ENCODE assay signal across 9 mouse cellular contexts in the genomic region with DNA sequence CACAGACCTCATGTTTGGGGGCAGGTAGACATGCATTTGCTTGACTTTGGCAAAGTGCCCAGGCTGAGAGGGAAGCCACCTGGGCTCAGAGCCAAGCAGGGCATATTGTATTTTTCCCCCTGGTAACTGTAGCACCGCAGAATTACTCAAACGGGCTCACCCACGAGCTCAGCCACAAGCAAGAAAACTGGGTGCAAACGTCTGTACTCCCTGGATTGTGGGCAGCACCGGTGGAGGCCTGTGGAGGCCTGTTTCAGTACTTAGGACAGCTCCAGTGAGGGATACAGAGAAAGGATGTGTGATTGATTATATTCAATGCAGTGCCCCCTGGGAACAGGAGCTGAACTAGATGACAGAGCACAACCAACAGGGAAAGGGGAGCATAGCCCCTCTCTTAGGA.
DNase-seq lines count a peak whose midpoint lies in the region; ATAC-seq and TF ChIP-seq lines count a peak whose summit lies in the region.
"Had no signal": no experiment of that assay in that cellular context is flagged by ENCODE, and none has a peak within 500 bp of the region (broad histone marks: within the 10 kb centered on the region; RNA-seq: fewer than 3 reads in every experiment).

No protein-coding gene starts in this region.

- WGBS in midbrain, embryonic 16.5 days: 11% methylated on average over 5 of the region's 5 CpGs

- H3K4me1 ChIP-seq in midbrain, embryonic 16.5 days (ENCODE audit: control insufficient read depth, insufficient read depth, low read length): 0 out of 2 replicates have a peak, but pooled peaks cover 8% of the 10 kb centered on the region
- H3K4me1 ChIP-seq: embryonic facial prominence, embryonic 15.5 days had no signal

- H3K27ac ChIP-seq in layer of hippocampus, adult 2 months: no peak overlapping the region
- H3K27ac ChIP-seq in midbrain, embryonic 16.5 days (ENCODE audit: low read length): no peak overlapping the region
- H3K27ac ChIP-seq: embryonic facial prominence, embryonic 15.5 days had no signal

- H3K36me3 ChIP-seq in midbrain, embryonic 16.5 days (ENCODE audit: control insufficient read depth, insufficient read depth, low read length): no peaks in the 10 kb centered on the region
- H3K36me3 ChIP-seq: embryonic facial prominence, embryonic 15.5 days had no signal

- ATAC-seq in midbrain, embryonic 16.5 days: peak; percentile 58; the same call in 1 of the 2 replicates

- no peak overlapping the region for H3K4me2 ChIP-seq in midbrain, embryonic 16.5 days (ENCODE audit: low read length)
- H3K4me2 ChIP-seq: embryonic facial prominence, embryonic 15.5 days had no signal

- no peak overlapping the region for H3K4me3 ChIP-seq in layer of hippocampus, adult 2 months
- no peak overlapping the region for H3K4me3 ChIP-seq in midbrain, embryonic 16.5 days (ENCODE audit: low read depth, low read length)
- H3K4me3 ChIP-seq: embryonic facial prominence, embryonic 15.5 days had no signal

- peak; percentile 23 to 46 for DNase-seq in cerebellum, postnatal 25 days
- DNase-seq in cerebellum, adult 11 months: no peak
- peak; percentile 24 for DNase-seq in NIH3T3 (ENCODE audit: low read depth)
- DNase-seq in frontal cortex, postnatal 14 days (ENCODE audit: low spot score in 2 of 2): peak; percentile 18 to 31
- peak; percentile 59 to 73 for DNase-seq in layer of hippocampus, adult 2 months (ENCODE audit: low spot score in 2 of 2)
- no peak for DNase-seq in natural killer cell, adult 2 months (ENCODE audit: low spot score in 2 of 2)
- DNase-seq in lung, postnatal 36 days: no peak

- TF ChIP-seq CTCF in layer of hippocampus, adult 2 months (conservative IDR thresholded peaks at IDR 0.05): peak; percentile 18; the same call in 1 of the 2 replicates

- no peaks in the 10 kb centered on the region for H3K27me3 ChIP-seq in midbrain, embryonic 16.5 days (ENCODE audit: control insufficient read depth, insufficient read depth, low read depth, low read length)
- H3K27me3 ChIP-seq: embryonic facial prominence, embryonic 15.5 days had no signal

- H3K9me3 ChIP-seq in midbrain, embryonic 16.5 days (replicated peaks; ENCODE audit: control insufficient read depth, low read length, poor library complexity, severe bottlenecking): no peaks in the 10 kb centered on the region
- H3K9me3 ChIP-seq: embryonic facial prominence, embryonic 15.5 days had no signal

- H3K9ac ChIP-seq in midbrain, embryonic 16.5 days (ENCODE audit: low read depth, low read length): no peak overlapping the region
- H3K9ac ChIP-seq: embryonic facial prominence, embryonic 15.5 days had no signal

Comparison
In these comparisons a context has a peak if more than half of its experiments do, and no peak if none do; other contexts are left out.
1. DNase-seq: peak in cerebellum, postnatal 25 days (2 of 2), NIH3T3 (single experiment), frontal cortex, postnatal 14 days (2 of 2) and layer of hippocampus, adult 2 months (2 of 2); none in cerebellum, adult 11 months (single experiment), natural killer cell, adult 2 months (0 of 2) and lung, postnatal 36 days (single experiment).